Mouse (Mus musculus): ENCODE measurements at regions not wholly inside any gene's neighbourhood (a gene's known extent, or its start where the extent isn't known, plus 50 kb on each side); places are given as distances from the start of the nearest gene placed in this dataset.

DNA sequence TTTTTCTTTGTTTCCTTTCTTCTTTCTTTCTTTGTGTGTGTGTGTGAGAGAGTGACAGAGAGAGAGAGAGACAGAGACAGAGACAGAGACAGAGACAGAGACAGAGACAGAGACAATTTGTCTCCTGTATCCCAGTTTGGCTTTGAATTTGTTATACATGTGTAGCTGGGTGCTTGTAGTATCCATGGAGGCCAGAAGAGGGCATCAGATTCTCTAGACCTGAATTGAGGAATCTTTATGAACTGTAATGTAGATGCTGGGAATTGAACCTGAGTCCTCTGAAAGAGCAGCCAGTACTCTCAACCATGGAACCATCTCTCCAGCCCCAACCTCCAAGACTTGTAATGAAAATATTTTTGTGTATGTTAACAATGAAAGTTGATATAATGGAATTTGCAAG lies 190.2 kb upstream of the Sgcd start:
- TF ChIP-seq CTCF (IDR thresholded peaks at IDR 0.05; ENCODE audit: borderline replicate concordance, insufficient read depth, low read depth, low read length), result no peak
- no peak for TF ChIP-seq POLR2A (IDR thresholded peaks at IDR 0.05; ENCODE audit: borderline replicate concordance, insufficient read depth, low read length)
